Mouse (Mus musculus): ENCODE results near the gene Mrpl10. TPM values are rescaled to one million over a fixed set of nuclear protein-coding genes. Genes with fewer than 3 reads are reported as not detected.

Gene Mrpl10
- polyA plus RNA-seq, 2 experiments: 77.3 to 84.5 TPM

- H3K9ac ChIP-seq (ENCODE audit: low read depth, low read length, severe bottlenecking): no peak overlapping the region
- H3K27ac ChIP-seq (replicated peaks; ENCODE audit: low read depth, low read length): no peak overlapping the region
- peak overlapping the region; percentile 26 for H3K4me2 ChIP-seq (replicated peaks; ENCODE audit: low read depth, low read length, severe bottlenecking)
- H3K9me3 ChIP-seq (ENCODE audit: control insufficient read depth, low read length): no peaks in the 10 kb centered on the region
- no peaks in the 10 kb centered on the region for H3K36me3 ChIP-seq (ENCODE audit: control insufficient read depth, insufficient read depth, low read length)
- DNase-seq (ENCODE audit: low spot score) (peak; percentile 28), ATAC-seq (ENCODE audit: low FRiP score, low read depth) (no peak)
- WGBS: 16% methylated on average over 22 of the region's 22 CpGs
- peaks cover 9% of the 10 kb centered on the region for H3K4me1 ChIP-seq (ENCODE audit: control insufficient read depth, insufficient read depth, low read length)
- TF ChIP-seq POLR2A (IDR thresholded peaks at IDR 0.05; ENCODE audit: borderline replicate concordance, extremely low read depth, insufficient read depth, insufficient read length): no peak
- no peaks in the 10 kb centered on the region for H3K27me3 ChIP-seq (ENCODE audit: control insufficient read depth, insufficient read depth, low read length)
- H3K4me3 ChIP-seq (replicated peaks; ENCODE audit: low read length): no peak overlapping the region
Observed at GRCm38 (mm10) chr11:97083401-97084140, 42.2 kb downstream of the Mrpl10 start.

GRCm38 (mm10) chr11:97084821-97085505 lies 43.6 kb downstream of the Mrpl10 start:
- no peak for ATAC-seq (ENCODE audit: low FRiP score, low read depth)
- Histone ChIP-seq H3K4me3 (replicated peaks; ENCODE audit: low read length) (no peak overlapping the region), H3K4me1 (ENCODE audit: control insufficient read depth, insufficient read depth, low read length) (peaks cover 9% of the 10 kb centered on the region), H3K27ac (replicated peaks; ENCODE audit: low read depth, low read length) (no peak overlapping the region), H3K36me3 (ENCODE audit: control insufficient read depth, insufficient read depth, low read length) (no peaks in the 10 kb centered on the region), H3K9me3 (ENCODE audit: control insufficient read depth, low read length) (no peaks in the 10 kb centered on the region), H3K4me2 (replicated peaks; ENCODE audit: low read depth, low read length, severe bottlenecking) (no peak overlapping the region), H3K9ac (ENCODE audit: low read depth, low read length, severe bottlenecking) (no peak overlapping the region), H3K27me3 (ENCODE audit: control insufficient read depth, insufficient read depth, low read length) (no peaks in the 10 kb centered on the region)
- DNase-seq (ENCODE audit: low spot score): no peak
- WGBS: 85% methylated on average over 15 of the region's 15 CpGs
- TF ChIP-seq POLR2A (IDR thresholded peaks at IDR 0.05; ENCODE audit: borderline replicate concordance, extremely low read depth, insufficient read depth, insufficient read length): no peak

- WGBS: 64% methylated on average over 6 of the region's 6 CpGs
- Histone ChIP-seq H3K36me3 (ENCODE audit: control insufficient read depth, insufficient read depth, low read length) (no peaks in the 10 kb centered on the region), H3K9me3 (ENCODE audit: control insufficient read depth, low read length) (no peaks in the 10 kb centered on the region), H3K27ac (replicated peaks; ENCODE audit: low read depth, low read length) (no peak overlapping the region), H3K27me3 (ENCODE audit: control insufficient read depth, insufficient read depth, low read length) (no peaks in the 10 kb centered on the region), H3K4me3 (replicated peaks; ENCODE audit: low read length) (no peak overlapping the region), H3K9ac (ENCODE audit: low read depth, low read length, severe bottlenecking) (no peak overlapping the region), H3K4me2 (replicated peaks; ENCODE audit: low read depth, low read length, severe bottlenecking) (no peak overlapping the region), H3K4me1 (ENCODE audit: control insufficient read depth, insufficient read depth, low read length) (peaks cover 9% of the 10 kb centered on the region)
- no peak for TF ChIP-seq POLR2A (IDR thresholded peaks at IDR 0.05; ENCODE audit: borderline replicate concordance, extremely low read depth, insufficient read depth, insufficient read length)
- DNase-seq (ENCODE audit: low spot score): no peak
- no peak for ATAC-seq (ENCODE audit: low FRiP score, low read depth)
Observed at GRCm38 (mm10) chr11:97086365-97086764, 45.0 kb downstream of the Mrpl10 start.

- no peak for ATAC-seq (ENCODE audit: low FRiP score, low read depth)
- peaks cover 5% of the 10 kb centered on the region for H3K27me3 ChIP-seq (ENCODE audit: control insufficient read depth, insufficient read depth, low read length)
- no peaks in the 10 kb centered on the region for H3K36me3 ChIP-seq (ENCODE audit: control insufficient read depth, insufficient read depth, low read length)
- no peaks in the 10 kb centered on the region for H3K4me1 ChIP-seq (ENCODE audit: control insufficient read depth, insufficient read depth, low read length)
- 66% methylated on average over 2 of the region's 2 CpGs for WGBS
- no peak for TF ChIP-seq POLR2A (IDR thresholded peaks at IDR 0.05; ENCODE audit: borderline replicate concordance, extremely low read depth, insufficient read depth, insufficient read length)
- no peak overlapping the region for H3K4me3 ChIP-seq (replicated peaks; ENCODE audit: low read length)
- H3K27ac ChIP-seq (replicated peaks; ENCODE audit: low read depth, low read length): no peak overlapping the region
- DNase-seq (ENCODE audit: low spot score): no peak
- H3K4me2 ChIP-seq (replicated peaks; ENCODE audit: low read depth, low read length, severe bottlenecking): no peak overlapping the region
- H3K9ac ChIP-seq (ENCODE audit: low read depth, low read length, severe bottlenecking): no peak overlapping the region
- no peaks in the 10 kb centered on the region for H3K9me3 ChIP-seq (ENCODE audit: control insufficient read depth, low read length)
Observed at GRCm38 (mm10) chr11:97094600-97094999, 53.2 kb downstream of the Mrpl10 start.

GRCm38 (mm10) chr11:97098791-97099190 lies 57.4 kb downstream of the Mrpl10 start:
- 20% methylated on average over 18 of the region's 18 CpGs for WGBS
- no peak for ATAC-seq (ENCODE audit: low FRiP score, low read depth)
- Histone ChIP-seq H3K27ac (replicated peaks; ENCODE audit: low read depth, low read length) (no peak overlapping the region), H3K9me3 (ENCODE audit: control insufficient read depth, low read length) (no peaks in the 10 kb centered on the region), H3K4me3 (replicated peaks; ENCODE audit: low read length) (no peak overlapping the region), H3K4me2 (replicated peaks; ENCODE audit: low read depth, low read length, severe bottlenecking) (no peak overlapping the region), H3K27me3 (ENCODE audit: control insufficient read depth, insufficient read depth, low read length) (peaks cover 7% of the 10 kb centered on the region), H3K9ac (ENCODE audit: low read depth, low read length, severe bottlenecking) (no peak overlapping the region), H3K4me1 (ENCODE audit: control insufficient read depth, insufficient read depth, low read length) (no peaks in the 10 kb centered on the region), H3K36me3 (ENCODE audit: control insufficient read depth, insufficient read depth, low read length) (no peaks in the 10 kb centered on the region)
- DNase-seq (ENCODE audit: low spot score): no peak
- no peak for TF ChIP-seq POLR2A (IDR thresholded peaks at IDR 0.05; ENCODE audit: borderline replicate concordance, extremely low read depth, insufficient read depth, insufficient read length)

Small RNA genes lying within 50 kb of the gene (microRNA-seq; reads per million reads assigned to microRNA genes)
- 1.4 reads per million for gene Mir8103

Other genes starting within 250 kb of the Mrpl10 start
- gene Nfe2l1, start 211.6 kb upstream of the Mrpl10 start, polyA plus RNA-seq (2012; rRNA removed): 94.5 and 125 TPM in 2 replicates
- 42.0 and 49.6 TPM in 2 replicates for gene Nfe2l1, start 211.6 kb upstream of the Mrpl10 start, polyA plus RNA-seq (2014; fragmentation: Nextera tagmentation; extraction: Ambion mirVana)
- 117 and 141 TPM in 2 replicates for gene Copz2, start 191.7 kb upstream of the Mrpl10 start, polyA plus RNA-seq (2012; rRNA removed)
- 201 and 210 TPM in 2 replicates for gene Copz2, start 191.7 kb upstream of the Mrpl10 start, polyA plus RNA-seq (2014; fragmentation: Nextera tagmentation; extraction: Ambion mirVana)
- 71.4 and 74.5 TPM in 2 replicates for gene Cdk5rap3, start 125.1 kb upstream of the Mrpl10 start, polyA plus RNA-seq (2012; rRNA removed)
- 79.6 and 83.6 TPM in 2 replicates for gene Cdk5rap3, start 125.1 kb upstream of the Mrpl10 start, polyA plus RNA-seq (2014; fragmentation: Nextera tagmentation; extraction: Ambion mirVana)
- gene Prr15l, start 113.5 kb upstream of the Mrpl10 start, polyA plus RNA-seq (2012; rRNA removed): 0.47 and 1.2 TPM in 2 replicates
- 3.3 and 3.7 TPM in 2 replicates for gene Prr15l, start 113.5 kb upstream of the Mrpl10 start, polyA plus RNA-seq (2014; fragmentation: Nextera tagmentation; extraction: Ambion mirVana)
- gene Pnpo, start 97.6 kb upstream of the Mrpl10 start, polyA plus RNA-seq (2012; rRNA removed): 13.9 and 15.4 TPM in 2 replicates
- gene Pnpo, start 97.6 kb upstream of the Mrpl10 start, polyA plus RNA-seq (2014; fragmentation: Nextera tagmentation; extraction: Ambion mirVana): 22.6 and 24.2 TPM in 2 replicates
- 16.0 and 22.3 TPM in 2 replicates for gene Sp2, start 58.6 kb upstream of the Mrpl10 start, polyA plus RNA-seq (2012; rRNA removed)
- gene Sp2, start 58.6 kb upstream of the Mrpl10 start, polyA plus RNA-seq (2014; fragmentation: Nextera tagmentation; extraction: Ambion mirVana): 17.1 and 18.7 TPM in 2 replicates
- gene Sp6, start 28.2 kb upstream of the Mrpl10 start, polyA plus RNA-seq (2012; rRNA removed): 4.8 and 5.6 TPM in 2 replicates
- gene Sp6, start 28.2 kb upstream of the Mrpl10 start, polyA plus RNA-seq (2014; fragmentation: Nextera tagmentation; extraction: Ambion mirVana): 3.9 and 4.5 TPM in 2 replicates
- 23.3 and 29.0 TPM in 2 replicates for gene Scrn2, start 11.6 kb upstream of the Mrpl10 start, polyA plus RNA-seq (2012; rRNA removed)
- gene Scrn2, start 11.6 kb upstream of the Mrpl10 start, polyA plus RNA-seq (2014; fragmentation: Nextera tagmentation; extraction: Ambion mirVana): 20.3 and 21.4 TPM in 2 replicates
- 0.63 and 0.95 TPM in 2 replicates for gene Lrrc46, start 153 bp upstream of the Mrpl10 start, polyA plus RNA-seq (2012; rRNA removed)
- gene Lrrc46, start 153 bp upstream of the Mrpl10 start, polyA plus RNA-seq (2014; fragmentation: Nextera tagmentation; extraction: Ambion mirVana): 0.69 and 0.91 TPM in 2 replicates
- 12.7 and 15.9 TPM in 2 replicates for gene Osbpl7, start 9.1 kb downstream of the Mrpl10 start, polyA plus RNA-seq (2012; rRNA removed)
- 6.9 and 7.0 TPM in 2 replicates for gene Osbpl7, start 9.1 kb downstream of the Mrpl10 start, polyA plus RNA-seq (2014; fragmentation: Nextera tagmentation; extraction: Ambion mirVana)
- gene Tbx21, start 73.8 kb downstream of the Mrpl10 start, polyA plus RNA-seq (2012; rRNA removed): 0.10 and 0.11 TPM in 2 replicates
- gene Tbx21, start 73.8 kb downstream of the Mrpl10 start, polyA plus RNA-seq (2014; fragmentation: Nextera tagmentation; extraction: Ambion mirVana): not detected in 2 replicates
- 62.2 and 82.9 TPM in 2 replicates for gene Tbkbp1, start 109.9 kb downstream of the Mrpl10 start, polyA plus RNA-seq (2012; rRNA removed)
- 9.7 and 11.6 TPM in 2 replicates for gene Tbkbp1, start 109.9 kb downstream of the Mrpl10 start, polyA plus RNA-seq (2014; fragmentation: Nextera tagmentation; extraction: Ambion mirVana)
- gene Kpnb1, start 146.3 kb downstream of the Mrpl10 start, polyA plus RNA-seq (2012; rRNA removed): 123 and 145 TPM in 2 replicates
- 71.5 and 71.8 TPM in 2 replicates for gene Kpnb1, start 146.3 kb downstream of the Mrpl10 start, polyA plus RNA-seq (2014; fragmentation: Nextera tagmentation; extraction: Ambion mirVana)
- gene Npepps, start 239.1 kb downstream of the Mrpl10 start, polyA plus RNA-seq (2012; rRNA removed): 54.6 and 63.5 TPM in 2 replicates
- gene Npepps, start 239.1 kb downstream of the Mrpl10 start, polyA plus RNA-seq (2014; fragmentation: Nextera tagmentation; extraction: Ambion mirVana): 73.9 and 83.6 TPM in 2 replicates